Mouse (Mus musculus): Measurements from ENCODE around the gene Tshz2. TPM values are rescaled to one million over a fixed set of nuclear protein-coding genes. Genes with fewer than 3 reads are reported as not detected.

Tshz2 gene
- total RNA-seq, 2 experiments from 2014 or later, result 16.5 to 18.0 TPM

DNA sequence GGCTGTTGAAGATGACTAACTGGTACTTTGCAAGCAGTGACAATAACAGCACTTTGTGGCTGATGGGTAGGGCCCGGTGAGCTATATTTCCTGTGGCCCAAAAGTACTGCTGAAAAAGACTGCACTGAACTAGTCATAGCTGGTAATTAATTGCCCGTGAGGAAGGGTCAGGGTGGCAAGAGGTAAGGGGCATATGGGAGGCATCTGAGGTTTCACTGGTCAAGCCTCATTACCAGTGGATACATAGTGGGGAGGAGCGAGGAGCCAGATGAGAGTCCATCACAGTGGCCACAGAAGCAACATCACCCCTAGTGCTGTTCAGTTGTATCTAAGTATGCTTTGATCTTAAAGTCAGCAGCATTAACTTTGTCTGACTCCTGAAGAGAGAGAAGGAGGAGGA, 2.7 kb upstream of the Tshz2 start:
- DNase-seq, result no peak
- intact Hi-C loops (cut with DNase I), result loop anchor here (5.0 to 10.0 kb wide), 3 partner anchors 95 to 568 kb away; no protein-coding TSS in a partner anchor

- intact Hi-C loops (cut with DNase I), result loop anchor here (2.0 to 10.0 kb wide), 4 partner anchors 29 to 571 kb away; no protein-coding TSS in a partner anchor
- peak; percentile 42 to 47 for DNase-seq
Measured at GRCm38 (mm10) chr2:169633491-169634289, 877 bp downstream of the Tshz2 start.

GRCm38 (mm10) chr2:169634619-169635382, 2.0 kb downstream of the Tshz2 start:
- intact Hi-C loops (cut with DNase I), result loop anchor here (2.0 to 10.0 kb wide), 5 partner anchors 28 to 572 kb away; no protein-coding TSS in a partner anchor
- DNase-seq, result no peak

GRCm38 (mm10) chr2:169635428-169635827, 2.6 kb downstream of the Tshz2 start:
- intact Hi-C loops (cut with DNase I), result loop anchor here (2.0 to 10.0 kb wide), 4 partner anchors 27 to 212 kb away; no protein-coding TSS in a partner anchor
- no peak for DNase-seq

DNA sequence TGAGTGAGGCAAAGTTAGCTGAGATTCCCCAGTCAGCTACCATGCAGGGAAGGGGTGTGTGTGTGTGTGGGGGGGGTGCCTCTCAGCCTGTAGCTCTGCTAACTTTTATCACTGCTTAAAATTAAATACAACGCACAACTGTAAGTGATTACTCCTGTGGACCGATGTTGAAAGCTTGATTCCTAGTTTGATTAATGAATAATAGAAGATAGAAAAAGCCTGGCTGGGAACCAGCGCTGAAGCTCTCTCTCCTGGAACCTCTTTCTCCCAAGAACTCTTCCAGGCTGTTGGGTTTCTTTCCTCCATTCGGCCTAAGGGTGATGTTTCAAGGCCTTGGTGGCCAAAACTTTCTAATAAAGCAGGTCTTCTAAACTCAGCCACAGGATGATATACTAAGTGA, 3.6 kb downstream of the Tshz2 start:
- intact Hi-C loops (cut with DNase I), result loop anchor here (5.0 to 10.0 kb wide), 3 partner anchors 88 to 211 kb away; no protein-coding TSS in a partner anchor
- no peak for DNase-seq

DNA sequence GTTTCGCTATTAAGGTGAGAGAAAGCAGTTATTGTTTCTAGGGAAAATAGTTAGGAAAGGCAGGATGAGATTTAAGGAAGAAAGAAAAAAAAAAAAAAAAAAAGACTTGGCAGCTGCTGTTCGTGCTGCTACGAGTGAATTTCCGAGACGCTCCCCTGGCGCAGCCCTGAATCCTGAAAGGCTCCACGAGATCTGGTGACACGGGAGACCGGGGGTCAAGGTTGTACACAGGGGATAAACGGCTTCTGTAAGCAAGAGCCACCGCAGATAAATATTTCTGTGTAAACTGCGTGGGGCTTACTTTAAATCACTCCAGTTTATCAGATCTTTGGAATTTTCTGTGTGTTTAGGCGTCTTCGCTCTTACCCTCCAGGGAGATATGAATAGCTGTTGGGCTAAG, 8.7 kb downstream of the Tshz2 start:
- DNase-seq, result no peak
- intact Hi-C loops (cut with DNase I), result no loop called here

DNA sequence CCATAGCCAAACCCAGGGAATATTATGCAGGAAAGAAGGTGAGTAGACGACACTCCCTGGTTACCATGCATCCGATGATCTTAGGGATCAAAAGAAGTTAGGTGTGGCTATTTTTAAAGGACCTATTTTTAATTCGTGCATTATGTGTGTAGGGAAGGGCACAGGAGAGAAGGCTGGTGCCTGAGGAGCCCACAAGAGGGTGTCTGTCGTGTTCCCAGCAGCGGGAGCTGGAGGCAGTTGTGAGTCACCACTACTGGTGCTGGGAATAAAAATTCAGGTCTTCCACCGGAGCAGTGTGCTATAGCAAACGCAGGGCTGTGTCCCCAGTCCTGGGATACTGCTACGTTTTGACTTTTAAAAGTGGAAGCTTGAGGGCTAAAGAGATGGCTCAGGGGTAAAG, 9.6 kb downstream of the Tshz2 start:
- no peak for DNase-seq
- intact Hi-C loops (cut with DNase I), result no loop called here

- DNase-seq, result no peak
- intact Hi-C loops (cut with DNase I), result no loop called here
Measured at GRCm38 (mm10) chr2:169647091-169647490, 14.3 kb downstream of the Tshz2 start.

DNA sequence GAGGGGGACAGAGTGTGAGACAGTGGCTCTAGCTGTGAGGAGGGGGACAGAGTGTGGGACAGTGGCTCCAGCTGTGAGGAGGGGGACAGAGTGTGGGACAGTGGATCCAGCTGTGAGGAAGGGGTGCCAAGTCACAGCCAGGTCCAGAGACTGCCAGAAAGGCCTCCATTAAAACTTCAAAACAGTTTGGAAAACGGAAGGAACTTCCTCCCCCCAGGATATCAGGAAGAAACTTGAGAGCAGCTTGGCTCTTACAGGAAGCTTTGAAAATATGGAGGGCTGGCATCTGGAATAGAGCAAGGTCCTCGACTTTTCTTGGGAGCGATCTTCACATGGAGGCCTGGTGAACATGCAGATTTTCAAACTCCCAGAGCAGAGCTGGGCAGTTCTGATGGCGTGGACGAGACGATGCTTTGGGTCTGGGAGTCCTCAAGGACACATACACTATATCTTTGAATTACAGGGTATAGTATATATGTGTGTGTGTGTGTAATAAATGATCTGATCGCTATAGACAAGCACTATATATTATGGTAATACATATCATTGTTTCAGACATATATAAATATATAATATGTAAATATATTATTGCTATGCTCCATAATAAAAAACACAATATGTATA, 16.6 kb downstream of the Tshz2 start:
- intact Hi-C loops (cut with DNase I), result no loop called here
- no peak for DNase-seq

- intact Hi-C loops (cut with DNase I), result no loop called here
- DNase-seq, result no peak
Measured at GRCm38 (mm10) chr2:169653282-169653681, 20.5 kb downstream of the Tshz2 start.

DNA sequence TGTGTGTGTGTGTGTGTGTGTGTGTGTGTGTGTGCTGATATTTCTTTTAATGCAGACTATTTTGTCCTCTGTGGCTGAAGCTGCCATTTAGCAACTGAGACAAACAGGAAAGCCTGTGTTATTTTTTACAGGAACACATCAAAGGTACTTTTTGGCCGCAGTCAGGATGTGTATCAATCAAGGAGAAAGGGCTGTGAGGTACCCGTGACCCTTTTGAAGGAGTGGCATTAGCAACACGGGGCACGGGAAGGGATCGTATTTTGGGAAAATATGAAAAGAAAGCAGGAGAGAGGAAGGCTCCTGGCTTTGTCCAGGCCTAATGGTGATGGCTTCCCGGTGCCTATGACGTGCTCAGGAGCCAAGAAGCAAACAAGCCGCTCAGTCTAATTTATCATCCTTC, 31.0 kb downstream of the Tshz2 start:
- intact Hi-C loops (cut with DNase I), result loop anchor here (2.0 kb wide), 1 partner anchor 29 kb away; no protein-coding TSS in a partner anchor
- no peak for DNase-seq

- intact Hi-C loops (cut with DNase I), result no loop called here
- no peak for DNase-seq
Measured at GRCm38 (mm10) chr2:169671264-169671663, 38.5 kb downstream of the Tshz2 start.

GRCm38 (mm10) chr2:169673786-169674185, 41.0 kb downstream of the Tshz2 start:
- DNase-seq, result no peak
- intact Hi-C loops (cut with DNase I), result no loop called here

GRCm38 (mm10) chr2:169674209-169674608, 41.4 kb downstream of the Tshz2 start:
- intact Hi-C loops (cut with DNase I), result no loop called here

GRCm38 (mm10) chr2:169679264-169679663, 46.5 kb downstream of the Tshz2 start:
- intact Hi-C loops (cut with DNase I), result no loop called here
- DNase-seq, result no peak

More at GRCm38 (mm10) chr2:169674209-169674608, 41.4 kb downstream of the Tshz2 start:
- DNase-seq, result no peak

- DNase-seq, result no peak
- intact Hi-C loops (cut with DNase I), result no loop called here
Measured at GRCm38 (mm10) chr2:169679951-169680350, 47.1 kb downstream of the Tshz2 start.

DNA sequence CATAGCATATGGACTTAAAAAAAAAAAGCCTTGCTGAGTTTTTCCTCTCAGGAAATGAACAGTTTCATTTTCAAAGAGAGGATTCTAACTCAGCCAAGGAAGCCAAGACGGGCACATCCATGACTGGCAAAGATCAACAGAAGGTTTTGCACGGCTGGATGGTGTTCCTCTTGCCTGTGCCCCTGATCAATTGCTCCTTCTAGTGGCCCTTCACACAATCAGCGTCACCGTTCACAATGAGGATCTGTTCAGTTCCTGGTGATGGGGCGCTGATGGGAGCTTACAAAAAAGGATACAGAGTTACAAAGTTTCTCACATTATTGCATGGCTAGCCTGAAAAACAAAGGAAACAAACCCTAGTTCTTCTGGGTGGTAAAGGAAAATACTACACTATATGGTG, 52.4 kb downstream of the Tshz2 start:
- no peak for DNase-seq
- intact Hi-C loops (cut with DNase I), result no loop called here

- intact Hi-C loops (cut with DNase I), result no loop called here
- no peak for DNase-seq
Measured at GRCm38 (mm10) chr2:169685747-169686146, 52.9 kb downstream of the Tshz2 start.

DNA sequence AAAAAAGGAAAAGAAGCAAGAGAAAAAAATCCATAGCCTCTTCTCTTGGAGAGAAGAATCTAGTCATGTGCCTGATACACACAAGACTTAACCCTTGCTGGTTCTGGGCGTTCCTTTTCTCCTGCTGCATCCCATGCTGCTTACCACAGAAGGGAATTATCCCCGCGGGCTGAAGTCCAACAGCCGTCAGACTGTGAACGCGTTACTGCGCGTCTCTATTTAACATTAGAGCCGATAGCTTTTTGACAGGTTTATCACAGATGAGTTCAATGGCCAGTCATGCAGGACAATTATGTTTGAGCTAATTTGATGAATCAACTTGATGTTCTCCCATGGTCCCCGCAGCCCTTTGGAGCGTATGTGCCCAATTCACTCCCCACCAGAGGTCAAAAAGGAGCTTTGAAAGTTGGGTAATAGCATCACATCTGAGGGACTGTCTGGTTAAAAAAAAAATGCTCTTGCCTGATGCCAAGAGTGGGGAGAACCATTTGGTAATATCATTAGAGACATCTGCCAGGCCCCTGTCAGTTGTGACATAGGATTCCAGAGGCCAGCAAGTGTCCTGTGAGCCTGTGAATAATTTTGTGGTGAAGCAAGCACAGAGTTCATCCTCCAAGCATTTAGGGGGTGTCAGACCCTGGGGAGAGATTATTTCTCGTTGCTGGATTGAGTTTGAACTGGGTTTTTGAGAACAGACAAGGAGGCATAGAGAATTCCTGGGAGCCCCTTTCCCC, 54.1 kb downstream of the Tshz2 start:
- intact Hi-C loops (cut with DNase I), result no loop called here
- DNase-seq, result no peak

- intact Hi-C loops (cut with DNase I), result no loop called here
- DNase-seq, result no peak
Measured at GRCm38 (mm10) chr2:169690054-169690453, 57.2 kb downstream of the Tshz2 start.
